Mouse (Mus musculus): Measurements from ENCODE around the gene Utrn.

GRCm38 (mm10) chr10:12735695-12736094 lies 133.5 kb downstream of the Utrn start:
- TF ChIP-seq TCF12 (IDR thresholded peaks at IDR 0.05; ENCODE audit: insufficient read depth, poor library complexity, severe bottlenecking) (no peak), MAX (IDR thresholded peaks at IDR 0.05; ENCODE audit: low read depth) (no peak), POLR2A (IDR thresholded peaks at IDR 0.05; ENCODE audit: insufficient read length, low read depth) (no peak), CEBPB (IDR thresholded peaks at IDR 0.05; ENCODE audit: insufficient read depth, poor library complexity, severe bottlenecking) (no peak), E2F4 (IDR thresholded peaks at IDR 0.05; ENCODE audit: insufficient read depth) (no peak), TCF3 (IDR thresholded peaks at IDR 0.05; ENCODE audit: insufficient read length, low read depth) (no peak), MYOG (IDR thresholded peaks at IDR 0.05; ENCODE audit: control insufficient read depth in 1 of 3, insufficient read depth in 1 of 3, insufficient read length in 2 of 3, low read depth in 2 of 3) (no peak), USF1 (IDR thresholded peaks at IDR 0.05; ENCODE audit: low read depth) (no peak), MYOD1 (IDR thresholded peaks at IDR 0.05; ENCODE audit: control insufficient read depth in 1 of 3, insufficient read length in 2 of 3, low read depth in 2 of 3) (no peak), SRF (IDR thresholded peaks at IDR 0.05; ENCODE audit: control insufficient read depth, insufficient read length, low read depth) (no peak)

Data from myocyte (in vitro differentiated cells).